Mouse (Mus musculus) hindbrain, postnatal 0 days (tissue): ENCODE data around the gene Adgrl2. TPM values are rescaled to one million over a fixed set of nuclear protein-coding genes. Genes with fewer than 3 reads are reported as not detected.

Experiments
- ATAC-seq: fragments of 200-750 bp; cut with Nextera tagmentation; 2 replicates; pipeline ENCODE4 v1.8.0; 2017; ENCODE audit warnings: mild to moderate bottlenecking, moderate TSS enrichment, moderate library complexity
- DNase-seq: peaks from one replicate; pipeline ENCODE4 v3.0.0-alpha.2; 2015; ENCODE audit warnings: low spot score
- H3K27ac ChIP-seq: fragments of 300-500 bp; sonication (generic); 2 replicates; pipeline ENCODE4 v1.5.1; 2014; ENCODE audit warnings: mild to moderate bottlenecking
- H3K27me3 ChIP-seq: fragments of 300-500 bp; sonication (generic); 2 replicates; pipeline ENCODE4 v1.6.1; 2014; ENCODE audit warnings: low read length, mixed read lengths; ENCODE audit not compliant: insufficient read depth
- H3K36me3 ChIP-seq: fragments of 300-500 bp; sonication (generic); 2 replicates; pipeline ENCODE4 v1.6.1; 2014; ENCODE audit warnings: low read length, mixed read lengths; ENCODE audit not compliant: insufficient read depth
- H3K4me1 ChIP-seq: fragments of 300-500 bp; sonication (generic); 2 replicates; pipeline ENCODE4 v1.6.1; 2014; ENCODE audit warnings: antibody characterized with exemption, low read length, mixed read lengths; ENCODE audit not compliant: insufficient read depth
- H3K4me2 ChIP-seq: fragments of 300-500 bp; sonication (generic); 2 replicates; pipeline ENCODE4 v1.6.1; 2014; ENCODE audit warnings: low read depth, mild to moderate bottlenecking, low read length, moderate library complexity, mixed read lengths
- H3K4me3 ChIP-seq: fragments of 300-500 bp; sonication (generic); 2 replicates; pipeline ENCODE4 v1.5.1; 2014; ENCODE audit warnings: low read length
- H3K9ac ChIP-seq: fragments of 300-500 bp; sonication (generic); replicated peaks from 2 replicates; pipeline ENCODE4 v1.6.1; 2014; ENCODE audit warnings: mild to moderate bottlenecking, low read length, moderate library complexity, mixed read lengths
- H3K9me3 ChIP-seq: fragments of 300-500 bp; sonication (generic); 2 replicates; pipeline ENCODE4 v1.6.1; 2016; ENCODE audit warnings: low read length, mixed read lengths
- CTCF ChIP-seq: IDR thresholded peaks from 2 replicates; pipeline ENCODE4 v1.5.1; 2016; ENCODE audit warnings: antibody characterized with exemption, control low read depth, low read depth
- whole genome bisulfite sequencing: fragments of 180-500 bp; shearing (Covaris S2); extraction: QIAGEN DNeasy Blood & Tissue Kit; methylation state at CpG from one replicate; pipeline ENCODE4 v1.1.7; 2014; 5-methylcytosine and 5-hydroxymethylcytosine counted together
- polyA plus RNA-seq: library from polyadenylated mRNA; unstranded; fragments of >200 nt; fragmentation: Nextera tagmentation; extraction: Ambion mirVana; gene quantifications from 2 replicates; pipeline ENCODE4 v1.2.1, GENCODE M21; 2015
- total RNA-seq: library from RNA; depleted of rRNA; stranded (reverse); fragments of >200 nt; gene quantifications from 2 replicates; pipeline ENCODE4 v1.2.3, GENCODE M21; 2014

Adgrl2 gene
- total and polyA plus RNA-seq, 2 experiments from 2014 or later = 81.2 to 106 TPM

DNA sequence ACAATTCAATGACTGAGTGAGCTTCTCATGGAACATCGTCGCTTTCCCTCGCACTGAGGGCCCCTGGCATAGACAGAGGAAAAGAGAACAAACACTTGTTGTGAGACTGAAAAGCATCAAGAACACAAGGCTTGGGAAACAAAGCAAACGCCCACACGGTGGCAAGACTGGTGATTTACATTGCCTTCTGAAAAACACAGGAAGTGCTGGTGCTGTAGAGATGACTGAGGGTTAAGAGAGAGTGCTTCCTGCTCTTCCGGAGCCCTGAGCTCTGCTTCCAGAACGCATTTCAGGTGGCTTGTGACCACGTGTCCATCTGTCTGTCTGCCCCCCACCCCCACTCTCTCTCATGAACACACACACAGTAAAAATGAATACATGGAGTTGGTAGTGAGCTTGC, 122.7 kb downstream of the Adgrl2 start:
- no peak overlapping the region for H3K4me3 ChIP-seq
- TF ChIP-seq CTCF = no peak
- ATAC-seq (no peak), DNase-seq (peak; percentile 9)
- no peak overlapping the region for H3K9ac ChIP-seq
- H3K36me3 ChIP-seq = no peaks in the 10 kb centered on the region
- 36% methylated on average over 8 of the region's 8 CpGs for WGBS
- H3K27me3 ChIP-seq = no peaks in the 10 kb centered on the region
- H3K9me3 ChIP-seq = no peaks in the 10 kb centered on the region
- H3K27ac ChIP-seq = no peak overlapping the region
- H3K4me2 ChIP-seq = no peak overlapping the region
- H3K4me1 ChIP-seq = no peaks in the 10 kb centered on the region

DNA sequence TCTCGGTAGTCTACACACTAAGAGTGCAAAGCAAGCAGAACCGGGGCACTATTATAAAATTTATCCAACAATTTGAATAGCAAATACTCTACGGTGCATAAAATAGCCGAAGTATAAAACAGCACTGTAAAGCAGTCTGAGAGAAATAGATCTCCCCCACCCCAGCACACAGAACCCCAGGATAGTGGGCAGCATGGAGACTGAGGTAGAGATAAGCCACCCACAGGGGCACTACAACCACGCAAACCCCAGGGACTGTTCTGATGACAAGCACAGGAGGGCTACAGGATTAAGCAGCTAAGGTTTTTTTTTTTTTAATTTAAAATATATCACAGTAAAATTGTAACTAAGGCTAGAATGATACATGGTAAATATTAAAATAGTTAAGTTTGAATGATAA, 123.7 kb downstream of the Adgrl2 start:
- no peak overlapping the region for H3K27ac ChIP-seq
- no peaks in the 10 kb centered on the region for H3K36me3 ChIP-seq
- 89% methylated on average over 5 of the region's 5 CpGs for WGBS
- no peak overlapping the region for H3K4me2 ChIP-seq
- DNase-seq (no peak), ATAC-seq (no peak)
- H3K4me3 ChIP-seq = no peak overlapping the region
- H3K27me3 ChIP-seq = no peaks in the 10 kb centered on the region
- no peak for TF ChIP-seq CTCF
- no peaks in the 10 kb centered on the region for H3K4me1 ChIP-seq
- no peak overlapping the region for H3K9ac ChIP-seq
- no peaks in the 10 kb centered on the region for H3K9me3 ChIP-seq

DNA sequence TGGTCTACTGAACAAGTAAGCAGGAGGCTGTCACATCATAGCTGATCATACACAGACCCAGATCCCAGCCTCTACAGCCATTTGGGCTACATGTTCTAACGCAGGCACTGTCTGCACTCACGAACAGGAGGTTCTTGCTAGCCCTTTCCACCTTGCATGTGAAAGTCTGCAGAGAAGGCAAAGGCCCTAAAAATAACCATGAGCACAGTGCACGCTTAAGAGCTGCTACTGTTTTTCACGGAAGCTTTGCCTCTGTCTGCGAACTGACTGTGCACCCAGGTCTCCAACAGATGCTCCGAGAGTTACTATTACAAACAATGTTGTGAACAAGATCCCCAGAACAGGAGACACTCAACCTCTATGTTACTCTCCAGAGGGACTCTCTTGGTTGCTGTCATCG, 124.3 kb downstream of the Adgrl2 start:
- H3K27me3 ChIP-seq = no peaks in the 10 kb centered on the region
- ATAC-seq (no peak), DNase-seq (no peak)
- no peaks in the 10 kb centered on the region for H3K4me1 ChIP-seq
- no peak overlapping the region for H3K27ac ChIP-seq
- WGBS = 87% methylated on average over 7 of the region's 7 CpGs
- H3K4me3 ChIP-seq = no peak overlapping the region
- no peaks in the 10 kb centered on the region for H3K36me3 ChIP-seq
- H3K4me2 ChIP-seq = no peak overlapping the region
- H3K9me3 ChIP-seq = no peaks in the 10 kb centered on the region
- H3K9ac ChIP-seq = no peak overlapping the region
- TF ChIP-seq CTCF = no peak

DNA sequence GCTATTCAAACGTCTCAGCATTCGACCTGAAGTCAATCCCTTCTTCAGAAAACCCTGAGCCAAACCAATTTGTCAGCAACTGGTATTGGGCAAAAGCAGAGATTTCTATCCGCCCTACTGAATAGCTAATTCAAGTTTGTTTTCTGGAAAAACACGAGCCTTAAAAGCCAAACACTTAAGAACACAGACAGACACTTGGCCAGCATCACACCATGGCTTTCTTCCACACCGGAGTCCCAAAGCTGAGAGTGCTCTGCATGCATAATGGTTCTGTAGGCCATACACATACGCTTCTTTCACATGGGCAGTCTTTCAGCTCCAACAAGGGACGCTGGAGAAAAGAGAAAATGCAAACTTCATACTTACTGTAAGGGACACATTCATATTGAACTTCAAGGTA, 125.1 kb downstream of the Adgrl2 start:
- Histone ChIP-seq H3K36me3 (no peaks in the 10 kb centered on the region), H3K27me3 (no peaks in the 10 kb centered on the region), H3K4me3 (no peak overlapping the region), H3K4me2 (no peak overlapping the region), H3K9ac (no peak overlapping the region), H3K4me1 (no peaks in the 10 kb centered on the region), H3K27ac (no peak overlapping the region), H3K9me3 (no peaks in the 10 kb centered on the region)
- ATAC-seq (peak; percentile 55; the same call in 1 of the 2 replicates), DNase-seq (peak; percentile 55)
- 53% methylated on average over 7 of the region's 7 CpGs for WGBS
- no peak for TF ChIP-seq CTCF

DNA sequence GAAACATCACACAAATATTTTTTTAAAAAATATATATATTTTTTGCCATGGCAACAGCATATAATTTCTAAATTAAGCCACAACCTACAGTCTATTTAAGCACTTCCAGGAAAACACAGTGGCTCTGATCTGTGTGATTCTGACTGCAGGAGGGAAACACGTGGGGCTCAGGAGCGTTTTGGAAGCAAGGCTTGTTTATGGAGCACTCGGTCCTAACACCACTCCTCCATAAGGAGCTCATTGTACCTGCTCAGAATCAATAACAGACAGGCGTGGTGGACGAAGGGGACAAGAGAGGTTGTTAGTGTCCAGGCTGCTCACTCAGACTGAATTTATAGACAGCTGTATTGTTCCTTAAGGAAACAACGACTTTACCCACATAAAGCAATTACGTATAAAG, 128.5 kb downstream of the Adgrl2 start:
- ATAC-seq = no peak
- no peak overlapping the region for H3K4me2 ChIP-seq
- H3K27ac ChIP-seq = no peak overlapping the region
- TF ChIP-seq CTCF = no peak
- no peak overlapping the region for H3K4me3 ChIP-seq
- H3K9ac ChIP-seq = no peak overlapping the region
- no peak for DNase-seq
- H3K9me3 ChIP-seq = no peaks in the 10 kb centered on the region
- H3K27me3 ChIP-seq = no peaks in the 10 kb centered on the region
- no peaks in the 10 kb centered on the region; the same call in 1 of the 2 replicates for H3K36me3 ChIP-seq
- 54% methylated on average over 7 of the region's 7 CpGs for WGBS
- H3K4me1 ChIP-seq = no peaks in the 10 kb centered on the region

DNA sequence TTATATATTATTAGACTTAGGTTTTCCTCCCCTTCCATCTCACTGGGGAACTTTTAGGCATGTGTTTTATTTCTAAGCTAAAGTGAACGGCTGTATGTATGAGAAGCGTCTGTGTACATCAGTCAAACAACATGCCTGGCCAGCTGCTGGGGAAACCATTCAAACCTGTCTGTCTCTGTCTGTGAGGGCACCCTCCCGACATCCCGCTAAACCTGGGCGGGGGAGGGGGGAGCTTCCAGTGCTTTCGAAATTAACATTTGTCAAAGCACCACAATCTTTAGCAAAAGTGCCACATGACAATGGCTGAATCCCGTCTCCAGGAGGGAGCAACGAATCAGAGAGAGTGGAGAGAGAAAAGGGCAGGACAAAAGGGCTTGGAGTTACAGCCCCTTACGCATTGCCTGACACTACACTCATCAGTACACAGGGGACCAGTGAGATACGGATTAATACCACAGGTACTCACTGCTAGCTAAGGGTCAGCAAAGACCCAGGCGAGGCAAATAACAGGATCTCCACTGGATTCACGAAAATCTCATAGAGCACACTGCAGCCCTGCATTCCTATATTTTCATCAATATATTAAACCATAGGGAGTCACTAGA, 135.9 kb downstream of the Adgrl2 start:
- TF ChIP-seq CTCF = no peak
- Histone ChIP-seq H3K9me3 (no peaks in the 10 kb centered on the region), H3K9ac (peak overlapping the region; percentile 28; the same call in 1 of the 2 replicates), H3K27ac (no peak overlapping the region), H3K27me3 (no peaks in the 10 kb centered on the region), H3K4me2 (peak overlapping the region; percentile 51), H3K36me3 (no peaks in the 10 kb centered on the region; the same call in 1 of the 2 replicates), H3K4me3 (peak overlapping the region; percentile 27), H3K4me1 (peaks cover 13% of the 10 kb centered on the region)
- DNase-seq (no peak), ATAC-seq (peak; percentile 53; the same call in 1 of the 2 replicates)
- 17% methylated on average over 12 of the region's 12 CpGs for WGBS

DNA sequence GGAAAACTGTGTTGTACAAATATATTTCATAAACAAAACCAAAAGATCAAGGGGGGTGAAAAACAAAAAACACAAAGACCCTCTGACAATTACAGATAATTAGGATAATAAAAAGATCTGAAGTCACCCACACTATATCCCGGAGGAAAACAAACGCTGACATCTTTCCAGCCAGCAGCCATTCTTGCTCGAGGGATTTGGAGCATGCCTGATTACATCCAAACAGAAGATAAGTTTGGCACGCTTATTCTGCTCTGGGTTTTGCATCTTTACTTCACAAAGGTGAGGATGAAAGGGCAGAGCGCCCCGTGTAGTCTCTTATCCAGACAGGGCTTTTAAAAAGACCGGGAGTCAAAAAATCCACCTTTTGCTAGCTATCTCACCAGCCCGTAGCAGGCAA, 137.0 kb downstream of the Adgrl2 start:
- no peak overlapping the region for H3K9ac ChIP-seq
- no peak overlapping the region for H3K4me3 ChIP-seq
- H3K27ac ChIP-seq = no peak overlapping the region
- H3K27me3 ChIP-seq = no peaks in the 10 kb centered on the region
- DNase-seq = peak; percentile 46
- no peaks in the 10 kb centered on the region; the same call in 1 of the 2 replicates for H3K36me3 ChIP-seq
- no peak for TF ChIP-seq CTCF
- no peaks in the 10 kb centered on the region for H3K9me3 ChIP-seq
- peak overlapping the region; percentile 42 for H3K4me2 ChIP-seq
- WGBS = 20% methylated on average over 8 of the region's 8 CpGs
- H3K4me1 ChIP-seq = peaks cover 13% of the 10 kb centered on the region
- no peak for ATAC-seq
